Mouse (Mus musculus): ENCODE results near the gene Fxr1. TPM values are rescaled to one million over a fixed set of nuclear protein-coding genes. Genes with fewer than 3 reads are reported as not detected.
A peak's percentile ranks its signal among the peaks of the same experiment; 100 is the strongest.

Gene Fxr1
- polyA plus RNA-seq, 1 experiment from 2014 or later: 19.6 TPM

DNA sequence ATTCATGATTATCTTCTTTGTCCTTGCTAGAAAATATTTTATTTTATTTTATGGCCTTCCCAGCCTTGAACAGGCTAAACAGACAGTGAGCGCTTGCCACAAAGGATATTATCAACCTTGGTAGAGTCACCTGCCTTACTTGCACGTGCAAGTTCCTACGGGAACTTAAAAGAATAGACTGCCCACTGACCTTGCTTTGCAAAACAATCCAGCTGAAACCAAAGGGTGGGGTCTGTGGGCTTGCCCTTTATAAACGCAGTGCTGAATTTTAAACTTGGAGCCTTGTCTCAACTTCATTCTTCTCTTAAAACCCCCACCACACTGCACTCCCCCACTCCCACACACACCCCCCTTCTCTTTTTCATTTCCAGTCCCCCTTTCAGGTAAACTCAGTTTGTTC is 12.1 kb upstream of the Fxr1 start:
- WGBS: 50% methylated on average over 4 of the region's 4 CpGs
- no peak for ATAC-seq (ENCODE audit: low FRiP score, low TSS enrichment)

GRCm38 (mm10) chr3:34008191-34008590 is 11.6 kb upstream of the Fxr1 start:
- TF ChIP-seq CTCF (IDR thresholded peaks at IDR 0.05; ENCODE audit: low read depth) (no peak), EP300 (optimal IDR thresholded peaks at IDR 0.05) (no peak)
- Histone ChIP-seq H3K36me3 (ENCODE audit: control insufficient read depth, insufficient read depth, low read length) (no peaks in the 10 kb centered on the region), H3K4me1 (replicated peaks; ENCODE audit: control insufficient read depth, insufficient read depth) (no peaks in the 10 kb centered on the region), H3K27ac (replicated peaks) (no peak overlapping the region), H3K27me3 (ENCODE audit: control insufficient read depth, insufficient read depth, low read length) (no peaks in the 10 kb centered on the region), H3K9ac (ENCODE audit: low read length) (no peak overlapping the region), H3K4me3 (ENCODE audit: low read depth, low read length) (no peak overlapping the region), H3K4me2 (replicated peaks; ENCODE audit: low read depth) (no peak overlapping the region), H3K9me3 (ENCODE audit: control insufficient read depth, low read length) (no peaks in the 10 kb centered on the region)
- no peak for ATAC-seq (ENCODE audit: low FRiP score, low TSS enrichment)
- 49% methylated on average over 6 of the region's 6 CpGs for WGBS
- DNase-seq (ENCODE audit: low spot score): no peak

More for the DNA sequence above, 12.1 kb upstream of the Fxr1 start:
- Histone ChIP-seq H3K9ac (ENCODE audit: low read length) (no peak overlapping the region), H3K27ac (replicated peaks) (no peak overlapping the region), H3K9me3 (ENCODE audit: control insufficient read depth, low read length) (no peaks in the 10 kb centered on the region), H3K4me1 (replicated peaks; ENCODE audit: control insufficient read depth, insufficient read depth) (no peaks in the 10 kb centered on the region), H3K27me3 (ENCODE audit: control insufficient read depth, insufficient read depth, low read length) (no peaks in the 10 kb centered on the region), H3K4me3 (ENCODE audit: low read depth, low read length) (no peak overlapping the region), H3K4me2 (replicated peaks; ENCODE audit: low read depth) (no peak overlapping the region), H3K36me3 (ENCODE audit: control insufficient read depth, insufficient read depth, low read length) (no peaks in the 10 kb centered on the region)
- TF ChIP-seq EP300 (optimal IDR thresholded peaks at IDR 0.05) (no peak), CTCF (IDR thresholded peaks at IDR 0.05; ENCODE audit: low read depth) (no peak)
- no peak for DNase-seq (ENCODE audit: low spot score)

DNA sequence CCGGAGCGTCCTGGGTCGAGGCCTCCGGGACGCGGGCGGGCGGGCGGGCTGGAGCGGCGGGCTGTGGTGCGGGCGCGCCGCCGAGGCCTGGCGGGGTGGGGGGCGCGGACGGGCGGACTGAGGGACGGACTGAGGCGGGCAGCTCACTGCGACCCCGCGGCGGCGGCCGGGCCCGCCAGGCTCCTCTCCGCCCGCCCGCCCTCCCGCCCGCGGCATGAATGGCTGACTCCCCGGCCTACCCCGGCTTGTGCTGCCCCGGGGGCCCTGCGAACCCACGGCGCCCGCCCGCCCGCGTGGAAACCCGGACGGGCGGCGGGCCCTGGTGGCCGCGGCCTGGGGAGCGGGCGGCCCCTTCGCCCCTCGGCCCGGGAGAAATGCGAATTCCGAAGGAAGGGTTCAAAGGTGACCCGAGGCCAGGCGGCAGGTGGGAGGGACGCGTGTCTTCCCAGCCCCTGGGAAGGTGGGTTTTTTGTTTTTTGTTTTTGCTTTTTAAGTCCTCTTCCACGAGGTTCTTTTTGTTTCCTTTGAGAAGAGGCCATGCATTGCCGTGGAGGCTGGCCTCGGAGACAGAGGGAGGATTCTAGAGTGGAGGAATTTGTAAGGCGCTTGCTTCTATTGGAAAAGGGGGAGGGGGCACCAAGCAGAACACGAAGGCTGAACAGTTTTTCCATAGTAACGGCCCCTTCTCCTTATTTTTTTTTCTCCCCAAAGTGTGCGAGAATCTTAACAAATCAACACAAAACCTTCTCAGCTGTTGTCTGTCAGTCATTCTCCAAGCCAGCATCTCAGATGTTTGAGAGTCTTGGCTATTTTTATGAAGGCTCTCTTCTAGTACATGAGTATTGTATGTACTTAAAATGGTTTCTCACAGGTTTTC is 877 bp downstream of the Fxr1 start:
- peak overlapping the region; percentile 89 for H3K4me2 ChIP-seq (replicated peaks; ENCODE audit: low read depth)
- peak overlapping the region; percentile 95 for H3K9ac ChIP-seq (ENCODE audit: low read length)
- no peaks in the 10 kb centered on the region for H3K27me3 ChIP-seq (ENCODE audit: control insufficient read depth, insufficient read depth, low read length)
- H3K36me3 ChIP-seq (ENCODE audit: control insufficient read depth, insufficient read depth, low read length): no peaks in the 10 kb centered on the region
- ATAC-seq (ENCODE audit: low FRiP score, low TSS enrichment) (peak; percentile 22; the same call in 1 of the 2 replicates), DNase-seq (ENCODE audit: low spot score) (peak; percentile 21)
- peak overlapping the region; percentile 97 for H3K4me3 ChIP-seq (ENCODE audit: low read depth, low read length)
- H3K9me3 ChIP-seq (ENCODE audit: control insufficient read depth, low read length): no peaks in the 10 kb centered on the region
- no peak for TF ChIP-seq EP300 (optimal IDR thresholded peaks at IDR 0.05)
- 0 out of 2 replicates have a peak, but pooled peaks cover 4% of the 10 kb centered on the region for H3K4me1 ChIP-seq (replicated peaks; ENCODE audit: control insufficient read depth, insufficient read depth)
- WGBS: under 1% methylated on average over 46 of the region's 70 CpGs
- peak overlapping the region; percentile 92 for H3K27ac ChIP-seq (replicated peaks)

GRCm38 (mm10) chr3:34021259-34021828 is 1.6 kb downstream of the Fxr1 start:
- Histone ChIP-seq H3K4me3 (ENCODE audit: low read depth, low read length) (peak overlapping the region; percentile 97), H3K27me3 (ENCODE audit: control insufficient read depth, insufficient read depth, low read length) (no peaks in the 10 kb centered on the region), H3K27ac (replicated peaks) (no peak overlapping the region), H3K4me1 (replicated peaks; ENCODE audit: control insufficient read depth, insufficient read depth) (0 out of 2 replicates have a peak, but pooled peaks cover 4% of the 10 kb centered on the region), H3K4me2 (replicated peaks; ENCODE audit: low read depth) (peak overlapping the region; percentile 89), H3K9me3 (ENCODE audit: control insufficient read depth, low read length) (no peaks in the 10 kb centered on the region), H3K36me3 (ENCODE audit: control insufficient read depth, insufficient read depth, low read length) (no peaks in the 10 kb centered on the region), H3K9ac (ENCODE audit: low read length) (no peak overlapping the region)
- ATAC-seq (ENCODE audit: low FRiP score, low TSS enrichment) (no peak), DNase-seq (ENCODE audit: low spot score) (no peak)
- WGBS: 60% methylated on average over 4 of the region's 4 CpGs
- TF ChIP-seq CTCF (IDR thresholded peaks at IDR 0.05; ENCODE audit: low read depth) (no peak), EP300 (optimal IDR thresholded peaks at IDR 0.05) (no peak)

DNA sequence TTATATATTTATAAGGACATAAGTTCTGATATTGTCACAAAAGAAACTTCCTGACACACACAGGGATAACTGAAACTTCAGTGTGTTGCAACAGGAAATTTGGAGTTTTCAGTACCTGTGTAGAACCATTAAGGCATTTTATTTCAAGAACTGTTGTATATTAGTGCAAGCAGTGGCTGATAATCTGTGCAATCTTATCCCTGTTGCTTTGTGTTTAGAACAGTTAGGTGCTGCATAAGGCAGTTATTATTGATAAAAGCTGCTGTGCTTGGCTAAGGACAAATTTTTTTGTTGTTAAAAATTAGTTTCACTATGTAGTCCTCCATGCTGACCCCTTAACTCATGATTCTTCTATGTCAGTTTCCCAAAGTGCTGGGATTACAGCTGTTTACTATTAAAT is 9.2 kb downstream of the Fxr1 start:
- H3K9ac ChIP-seq (ENCODE audit: low read length): no peak overlapping the region
- ATAC-seq (ENCODE audit: low FRiP score, low TSS enrichment): no peak
- H3K4me3 ChIP-seq (ENCODE audit: low read depth, low read length): no peak overlapping the region
- no peak overlapping the region for H3K4me2 ChIP-seq (replicated peaks; ENCODE audit: low read depth)
- no peaks in the 10 kb centered on the region for H3K27me3 ChIP-seq (ENCODE audit: control insufficient read depth, insufficient read depth, low read length)
- no peak overlapping the region for H3K27ac ChIP-seq (replicated peaks)
- H3K4me1 ChIP-seq (replicated peaks; ENCODE audit: control insufficient read depth, insufficient read depth): no peaks in the 10 kb centered on the region
- no peaks in the 10 kb centered on the region for H3K9me3 ChIP-seq (ENCODE audit: control insufficient read depth, low read length)
- H3K36me3 ChIP-seq (ENCODE audit: control insufficient read depth, insufficient read depth, low read length): no peaks in the 10 kb centered on the region
- TF ChIP-seq EP300 (optimal IDR thresholded peaks at IDR 0.05): no peak
- no peak for TF ChIP-seq CTCF (IDR thresholded peaks at IDR 0.05; ENCODE audit: low read depth)
- DNase-seq (ENCODE audit: low spot score): no peak

GRCm38 (mm10) chr3:34030601-34031000 is 10.9 kb downstream of the Fxr1 start:
- DNase-seq (ENCODE audit: low spot score) (no peak), ATAC-seq (ENCODE audit: low FRiP score, low TSS enrichment) (no peak)
- WGBS: 71% methylated on average over 3 of the region's 3 CpGs
- Histone ChIP-seq H3K27me3 (ENCODE audit: control insufficient read depth, insufficient read depth, low read length) (no peaks in the 10 kb centered on the region), H3K4me1 (replicated peaks; ENCODE audit: control insufficient read depth, insufficient read depth) (no peaks in the 10 kb centered on the region), H3K4me3 (ENCODE audit: low read depth, low read length) (no peak overlapping the region), H3K9ac (ENCODE audit: low read length) (no peak overlapping the region), H3K4me2 (replicated peaks; ENCODE audit: low read depth) (no peak overlapping the region), H3K27ac (replicated peaks) (no peak overlapping the region), H3K9me3 (ENCODE audit: control insufficient read depth, low read length) (no peaks in the 10 kb centered on the region), H3K36me3 (ENCODE audit: control insufficient read depth, insufficient read depth, low read length) (no peaks in the 10 kb centered on the region)
- no peak for TF ChIP-seq CTCF (IDR thresholded peaks at IDR 0.05; ENCODE audit: low read depth)
- TF ChIP-seq EP300 (optimal IDR thresholded peaks at IDR 0.05): no peak
